In genomic region chrX:103356287-103356686, GRCm38 (mm10) we compare ENCODE assay signal across 8 mouse cellular contexts. TPM values are rescaled to one million over a fixed set of nuclear protein-coding genes. Genes with fewer than 3 reads are reported as not detected.
DNase-seq lines count a peak whose midpoint lies in the region; ATAC-seq and TF ChIP-seq lines count a peak whose summit lies in the region.

Gene Chic1, plus strand, starts transcription at chrX:103356476.

- DNase-seq in brain, adult 2 months (ENCODE audit: low read depth, low spot score): peak; percentile 93
- peak; percentile 37 for DNase-seq in heart, postnatal 0 days (ENCODE audit: low spot score)
- DNase-seq in kidney, postnatal 36 days: peak; percentile 77 to 87
- DNase-seq in liver, embryonic 14.5 days (ENCODE audit: low read depth in 3 of 3, low spot score in 3 of 3): no peak
- peak; percentile 45 for DNase-seq in thymus, adult 2 months

- peak within 1 kb of the TSS; percentile 51 for H3K4me2 ChIP-seq in forebrain, embryonic 12.5 days
- peak within 1 kb of the TSS; percentile 75 for H3K4me2 ChIP-seq in heart, postnatal 0 days (ENCODE audit: low read depth, low read length)
- peak within 1 kb of the TSS; percentile 49 for H3K4me2 ChIP-seq in liver, embryonic 14.5 days (ENCODE audit: low read depth)
- H3K4me2 ChIP-seq in neural tube, embryonic 15.5 days: peak within 1 kb of the TSS; percentile 53

- peak within 1 kb of the TSS; percentile 50 for H3K4me3 ChIP-seq in C2C12 (ENCODE audit: insufficient read depth, poor library complexity, severe bottlenecking)
- peak within 1 kb of the TSS; percentile 56 for H3K4me3 ChIP-seq in forebrain, embryonic 12.5 days (replicated peaks)
- H3K4me3 ChIP-seq in heart, postnatal 0 days (ENCODE audit: low read depth, low read length): peak within 1 kb of the TSS; percentile 69
- H3K4me3 ChIP-seq in liver, embryonic 14.5 days (ENCODE audit: insufficient read depth in 1 of 2, low read depth in 2 of 2, low read length in 2 of 2): peak within 1 kb of the TSS; percentile 42 to 49
- H3K4me3 ChIP-seq in neural tube, embryonic 15.5 days (replicated peaks): peak within 1 kb of the TSS; percentile 54
- peak within 1 kb of the TSS; percentile 63 for H3K4me3 ChIP-seq in thymus, adult 2 months (ENCODE audit: control insufficient read depth, insufficient read depth, low read length)

- no peak for TF ChIP-seq CTCF in C2C12 (IDR thresholded peaks at IDR 0.05; ENCODE audit: control insufficient read depth, insufficient read depth, insufficient read length)
- no peak for TF ChIP-seq CTCF in heart, postnatal 0 days (IDR thresholded peaks at IDR 0.05; ENCODE audit: low read depth)
- TF ChIP-seq CTCF in liver, embryonic 14.5 days (IDR thresholded peaks at IDR 0.05; ENCODE audit: low read depth): no peak
- TF ChIP-seq CTCF in thymus, adult 2 months (IDR thresholded peaks at IDR 0.05; ENCODE audit: borderline replicate concordance, control insufficient read depth, extremely low read depth, insufficient read depth, low read length, poor library complexity): no peak

- no peak for TF ChIP-seq EP300 in heart, postnatal 0 days (IDR thresholded peaks at IDR 0.05; ENCODE audit: low read depth)
- no peak for TF ChIP-seq EP300 in liver, embryonic 14.5 days (IDR thresholded peaks at IDR 0.05; ENCODE audit: low read depth)

- TF ChIP-seq POLR2A in thymus, adult 2 months (IDR thresholded peaks at IDR 0.05; ENCODE audit: control insufficient read depth, extremely low read depth, insufficient read depth, low read length, poor library complexity): no peak

- WGBS in forebrain, embryonic 12.5 days: 17% methylated on average over 34 of the region's 34 CpGs
- 16% methylated on average over 34 of the region's 34 CpGs for WGBS in heart, postnatal 0 days
- WGBS in liver, embryonic 14.5 days (ENCODE audit: insufficient replicate concordance): 10% methylated on average over 33 of the region's 34 CpGs
- whole genome bisulfite sequencing in neural tube, embryonic 15.5 days: 13% methylated on average over 33 of the region's 34 CpGs
- 2% methylated on average over 33 of the region's 34 CpGs for WGBS in thymus, adult 2 months

- H3K36me3 ChIP-seq in C2C12 (ENCODE audit: control insufficient read depth, insufficient read depth): no peaks in the 10 kb centered on the region
- H3K36me3 ChIP-seq in forebrain, embryonic 12.5 days (replicated peaks): no peaks in the 10 kb centered on the region
- no peaks in the 10 kb centered on the region for H3K36me3 ChIP-seq in heart, postnatal 0 days (replicated peaks; ENCODE audit: control insufficient read depth, insufficient read depth, low read length)
- no peaks in the 10 kb centered on the region for H3K36me3 ChIP-seq in liver, embryonic 14.5 days (replicated peaks; ENCODE audit: control insufficient read depth, insufficient read depth, low read depth)
- no peaks in the 10 kb centered on the region for H3K36me3 ChIP-seq in neural tube, embryonic 15.5 days
- H3K36me3 ChIP-seq in thymus, adult 2 months (ENCODE audit: control insufficient read depth, insufficient read depth, low read length): no peaks in the 10 kb centered on the region

- H3K27me3 ChIP-seq in C2C12 (ENCODE audit: control insufficient read depth, insufficient read depth, insufficient read length): no peaks in the 10 kb centered on the region
- peaks cover 49% of the 10 kb centered on the region for H3K27me3 ChIP-seq in forebrain, embryonic 12.5 days
- H3K27me3 ChIP-seq in heart, postnatal 0 days (ENCODE audit: control insufficient read depth, insufficient read depth, low read length): peaks cover 27% of the 10 kb centered on the region
- peaks cover 19% of the 10 kb centered on the region for H3K27me3 ChIP-seq in liver, embryonic 14.5 days (ENCODE audit: control insufficient read depth, insufficient read depth, low read length)
- peaks cover 34% of the 10 kb centered on the region for H3K27me3 ChIP-seq in neural tube, embryonic 15.5 days (replicated peaks)
- H3K27me3 ChIP-seq in thymus, adult 2 months (ENCODE audit: control insufficient read depth, insufficient read depth, low read length): no peaks in the 10 kb centered on the region; the same call in 1 of the 2 replicates

- H3ac ChIP-seq in C2C12 (ENCODE audit: control insufficient read depth, insufficient read length, low read depth): peak within 1 kb of the TSS; percentile 77

- H3K4me1 ChIP-seq in forebrain, embryonic 12.5 days: no peaks in the 10 kb centered on the region
- no peaks in the 10 kb centered on the region for H3K4me1 ChIP-seq in heart, postnatal 0 days (ENCODE audit: control insufficient read depth, insufficient read depth)
- H3K4me1 ChIP-seq in liver, embryonic 14.5 days (replicated peaks; ENCODE audit: control insufficient read depth in 2 of 2, insufficient read depth in 2 of 2, low read length in 1 of 2): no peaks in the 10 kb centered on the region
- H3K4me1 ChIP-seq in neural tube, embryonic 15.5 days: no peaks in the 10 kb centered on the region
- peaks cover 5% of the 10 kb centered on the region; the same call in 1 of the 2 replicates for H3K4me1 ChIP-seq in thymus, adult 2 months (replicated peaks; ENCODE audit: control insufficient read depth, insufficient read depth, low read length)

- peak within 1 kb of the TSS; percentile 63 for H3K9ac ChIP-seq in forebrain, embryonic 12.5 days
- peak within 1 kb of the TSS; percentile 56 for H3K9ac ChIP-seq in heart, postnatal 0 days (replicated peaks; ENCODE audit: low read depth, low read length)
- H3K9ac ChIP-seq in liver, embryonic 14.5 days (replicated peaks): no peak within 1 kb of the TSS
- peak within 1 kb of the TSS; percentile 55 for H3K9ac ChIP-seq in neural tube, embryonic 15.5 days (replicated peaks)

- peak; percentile 96 for ATAC-seq in forebrain, embryonic 12.5 days (ENCODE audit: low FRiP score)
- peak; percentile 85 for ATAC-seq in heart, postnatal 0 days (ENCODE audit: insufficient read depth, low read depth)
- ATAC-seq in liver, embryonic 14.5 days (ENCODE audit: insufficient read depth): no peak
- peak; percentile 97 for ATAC-seq in neural tube, embryonic 15.5 days (ENCODE audit: low FRiP score)

- peaks cover 2% of the 10 kb centered on the region for H3K79me3 ChIP-seq in C2C12 (ENCODE audit: low read depth)

- no peaks in the 10 kb centered on the region for H3K9me3 ChIP-seq in forebrain, embryonic 12.5 days
- H3K9me3 ChIP-seq in heart, postnatal 0 days (replicated peaks; ENCODE audit: control insufficient read depth, low read length): no peaks in the 10 kb centered on the region
- H3K9me3 ChIP-seq in liver, embryonic 14.5 days (ENCODE audit: control insufficient read depth, low read length): no peaks in the 10 kb centered on the region
- no peaks in the 10 kb centered on the region for H3K9me3 ChIP-seq in neural tube, embryonic 15.5 days (replicated peaks)

- no peaks in the 10 kb centered on the region for H3K79me2 ChIP-seq in C2C12 (ENCODE audit: control insufficient read depth, insufficient read depth)

- 0 out of 2 replicates have a peak within 1 kb of the TSS, but pooled peaks have one; percentile 20 for H3K27ac ChIP-seq in forebrain, embryonic 12.5 days
- H3K27ac ChIP-seq in heart, postnatal 0 days (ENCODE audit: low read depth): no peak within 1 kb of the TSS
- no peak within 1 kb of the TSS for H3K27ac ChIP-seq in liver, embryonic 14.5 days
- H3K27ac ChIP-seq in neural tube, embryonic 15.5 days (replicated peaks): peak within 1 kb of the TSS; percentile 82
- no peak within 1 kb of the TSS for H3K27ac ChIP-seq in thymus, adult 2 months (ENCODE audit: control insufficient read depth, insufficient read depth, low read length)

TF ChIP-seq in C2C12, 6 proteins besides CTCF, POLR2A, EP300 and RAD21:
- TF ChIP-seq USF1 (IDR thresholded peaks at IDR 0.05; ENCODE audit: low read depth): peak; percentile 89
- no peak for TF ChIP-seq FOSL1 (IDR thresholded peaks at IDR 0.05; ENCODE audit: insufficient read depth, low read length, poor library complexity, severe bottlenecking)

RNA-seq across cellular contexts. Expression of gene Chic1, which starts in this region (rescaled TPM):
- 0.40 TPM for polyA plus RNA-seq in C2C12 (2012; fragmentation: generic; extraction: Trizol)
- polyA plus RNA-seq in forebrain, embryonic 12.5 days (2016; fragmentation: Nextera tagmentation; extraction: Ambion mirVana): 8.1 TPM in 2 replicates
- 0.65 and 1.7 TPM in 2 replicates for total RNA-seq in heart, postnatal 0 days (2014; rRNA removed; ENCODE audit: low replicate concordance)
- polyA plus RNA-seq in heart, postnatal 0 days (2015; fragmentation: Nextera tagmentation; extraction: Ambion mirVana): 0.90 and 0.91 TPM in 2 replicates
- polyA plus RNA-seq in liver, embryonic 14.5 days (2012; rRNA removed): 0.19 and 0.26 TPM in 2 replicates
- 0.18 and 0.23 TPM in 2 replicates for polyA plus RNA-seq in liver, embryonic 14.5 days (2014; fragmentation: Nextera tagmentation; extraction: Ambion mirVana)
- polyA plus RNA-seq in neural tube, embryonic 15.5 days (2015; fragmentation: Nextera tagmentation; extraction: Ambion mirVana): 6.2 and 8.1 TPM in 2 replicates
- 0.08 and 0.19 TPM in 2 replicates for polyA plus RNA-seq in thymus, adult 2 months (2012; rRNA removed)

Comparison
In these comparisons a context has a peak if more than half of its experiments do, and no peak if none do; other contexts are left out.
1. Peak in DNase-seq and H3K4me3 ChIP-seq in thymus, adult 2 months; RNA of the gene not detected or under 1 TPM.
2. DNase-seq: peak in brain, adult 2 months (single experiment), heart, postnatal 0 days (single experiment) and kidney, postnatal 36 days (2 of 2); none in liver, embryonic 14.5 days (0 of 3).
3. H3K27ac ChIP-seq: peak in forebrain, embryonic 12.5 days (single experiment) and neural tube, embryonic 15.5 days (single experiment); none in heart, postnatal 0 days (single experiment), liver, embryonic 14.5 days (single experiment) and thymus, adult 2 months (single experiment).
4. Peak in every context shown above with its lines, with median percentiles within 50 percentile points of each other: H3K4me3 ChIP-seq and H3K4me2 ChIP-seq.